Mouse (Mus musculus) induced T-regulatory cell, adult 2 months (primary cell): ENCODE measurements around the gene Col18a1.

ENCODE experiments used
- DNase-seq: peaks from one replicate; pipeline ENCODE4 v3.0.0-alpha.2; 2012; ENCODE audit warnings: low read depth

Col18a1 gene

GRCm38 (mm10) chr10:77062393-77063010, 103.8 kb downstream of the Col18a1 start:
- DNase-seq: no peak

- DNase-seq: no peak
Measured at GRCm38 (mm10) chr10:77061426-77061825, 104.9 kb downstream of the Col18a1 start.

GRCm38 (mm10) chr10:77056768-77057167, 109.6 kb downstream of the Col18a1 start:
- no peak for DNase-seq

GRCm38 (mm10) chr10:77048606-77049005, 117.7 kb downstream of the Col18a1 start:
- no peak for DNase-seq

GRCm38 (mm10) chr10:77048196-77048595, 118.2 kb downstream of the Col18a1 start:
- DNase-seq: no peak

GRCm38 (mm10) chr10:77038579-77039174, 127.7 kb downstream of the Col18a1 start:
- no peak for DNase-seq

- peak; percentile 63 for DNase-seq
Measured at GRCm38 (mm10) chr10:77035487-77035886, 130.9 kb downstream of the Col18a1 start.

GRCm38 (mm10) chr10:77033323-77034025, 132.9 kb downstream of the Col18a1 start:
- peak; percentile 67 for DNase-seq

GRCm38 (mm10) chr10:77032591-77033322, 133.6 kb downstream of the Col18a1 start:
- peak; percentile 98 for DNase-seq

- DNase-seq: peak; percentile 4
Measured at GRCm38 (mm10) chr10:77031768-77032375, 134.5 kb downstream of the Col18a1 start, which contains the start of gene Slc19a1. Gene Slc19a1 (plus strand): TSS chr10:77032241.

GRCm38 (mm10) chr10:77030666-77031065, 135.7 kb downstream of the Col18a1 start:
- DNase-seq: peak; percentile 18

- DNase-seq: no peak
Measured at GRCm38 (mm10) chr10:77029761-77030160, 136.6 kb downstream of the Col18a1 start.

GRCm38 (mm10) chr10:77028782-77029296, 137.5 kb downstream of the Col18a1 start:
- DNase-seq: no peak

- no peak for DNase-seq
Measured at GRCm38 (mm10) chr10:77026944-77027343, 139.4 kb downstream of the Col18a1 start.

GRCm38 (mm10) chr10:77024231-77024630, 142.1 kb downstream of the Col18a1 start:
- no peak for DNase-seq

GRCm38 (mm10) chr10:77022301-77023130, 143.8 kb downstream of the Col18a1 start:
- DNase-seq: peak; percentile 15

- DNase-seq: peak; percentile 84
Measured at GRCm38 (mm10) chr10:77021399-77022052, 144.8 kb downstream of the Col18a1 start.

- no peak for DNase-seq
Measured at GRCm38 (mm10) chr10:77017662-77018061, 148.7 kb downstream of the Col18a1 start.

- no peak for DNase-seq
Measured at GRCm38 (mm10) chr10:77017061-77017460, 149.3 kb downstream of the Col18a1 start.

GRCm38 (mm10) chr10:77016499-77016898, 149.8 kb downstream of the Col18a1 start:
- DNase-seq: no peak
